In genomic region chr12:81920027-81920426, GRCm38 (mm10) we compare ENCODE assay signal across 24 mouse cellular contexts.
"Had no signal": no experiment of that assay in that cellular context is flagged by ENCODE, and none has a peak within 500 bp of the region (broad histone marks: within the 10 kb centered on the region; RNA-seq: fewer than 3 reads in every experiment).

No protein-coding gene starts in this region.

- H3K27ac ChIP-seq: heart, adult 2 months; heart, embryonic 13.5 days; heart, embryonic 15.5 days; hindbrain, embryonic 14.5 days; intestine, embryonic 15.5 days; layer of hippocampus, adult 2 months; left cerebral cortex, adult 2 months; limb, embryonic 10.5 days; limb, embryonic 12.5 days had no signal

- DNase-seq: gastrocnemius, postnatal 14 days; gastrocnemius, postnatal 36 days; heart, adult 11 months; heart, adult 2 months; heart, postnatal 14 days; heart, postnatal 36 days; kidney, adult 18-20 months; kidney, adult 8-10 months; kidney, postnatal 10 days; kidney, postnatal 25 days; kidney, postnatal 4 days; liver had no signal

- H3K4me3 ChIP-seq: heart, adult 2 months; heart, embryonic 13.5 days; heart, embryonic 15.5 days; intestine, embryonic 15.5 days; layer of hippocampus, adult 2 months; left cerebral cortex, adult 2 months; limb, embryonic 10.5 days; limb, embryonic 12.5 days had no signal

- H3K9me3 ChIP-seq: heart, embryonic 13.5 days; heart, embryonic 15.5 days; intestine, embryonic 15.5 days; limb, embryonic 10.5 days; limb, embryonic 12.5 days had no signal

- H3K4me1 ChIP-seq: intestine, embryonic 15.5 days; limb, embryonic 10.5 days had no signal

- H3K27me3 ChIP-seq: heart, embryonic 13.5 days; heart, embryonic 15.5 days; intestine, embryonic 15.5 days; limb, embryonic 12.5 days had no signal

- ATAC-seq: hindbrain, embryonic 16.5 days; inflammation-experienced regulatory T-cells, adult 6 months; intestine, embryonic 15.5 days; intestine, postnatal 0 days had no signal

- H3K9ac ChIP-seq: heart, embryonic 13.5 days; heart, embryonic 15.5 days; hindbrain, embryonic 14.5 days; intestine, embryonic 15.5 days; limb, embryonic 12.5 days had no signal

- H3K4me2 ChIP-seq: heart, embryonic 11.5 days; heart, embryonic 13.5 days; heart, embryonic 15.5 days; hindbrain, embryonic 14.5 days; intestine, embryonic 15.5 days; limb, embryonic 12.5 days had no signal
